Mouse (Mus musculus): ENCODE results near the gene Tmem56. TPM values are rescaled to one million over a fixed set of nuclear protein-coding genes. Genes with fewer than 3 reads are reported as not detected.
A peak's percentile ranks its signal among the peaks of the same experiment; 100 is the strongest.

Gene Tmem56
- 1 to 10 TPM; 5.7 to 6.4 TPM for total RNA-seq (2021)
- long read RNA-seq, experiment 1, full-length matches to known transcripts: 8 of 9 reads
- long read RNA-seq, experiment 1, partial matches to known transcripts: 0 of 9 reads
- long read RNA-seq, experiment 1, other reads (novel, unspliced or antisense): 1 of 9 reads
- long read RNA-seq, experiment 2, full-length matches to known transcripts: 7 of 11 reads
- long read RNA-seq, experiment 2, partial matches to known transcripts: 0 of 11 reads
- long read RNA-seq, experiment 2, other reads (novel, unspliced or antisense): 4 of 11 reads

DNA sequence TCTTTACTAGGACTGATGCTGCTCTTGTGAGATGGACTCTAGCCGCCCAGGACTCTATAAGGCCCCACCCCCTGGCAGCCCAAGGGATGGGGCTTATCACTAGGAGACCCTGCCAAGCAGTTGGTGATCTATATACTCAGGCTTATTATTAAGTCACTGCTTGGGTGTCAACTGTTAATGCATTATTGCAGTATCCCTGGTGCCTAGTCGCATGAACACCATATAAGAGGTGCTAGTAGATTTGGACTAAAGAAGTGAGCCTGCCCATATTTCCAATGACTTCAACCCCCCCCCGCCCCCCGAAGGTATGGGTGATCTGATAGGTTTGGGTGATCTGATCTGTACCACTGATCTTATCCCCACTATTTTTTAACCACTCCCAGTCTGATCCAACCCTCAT is at the start of gene Tmem56:
TSS of gene Tmem56 (minus strand) at position 101 of the 400 bp plus-strand sequence.
- no peak for DNase-seq

DNA sequence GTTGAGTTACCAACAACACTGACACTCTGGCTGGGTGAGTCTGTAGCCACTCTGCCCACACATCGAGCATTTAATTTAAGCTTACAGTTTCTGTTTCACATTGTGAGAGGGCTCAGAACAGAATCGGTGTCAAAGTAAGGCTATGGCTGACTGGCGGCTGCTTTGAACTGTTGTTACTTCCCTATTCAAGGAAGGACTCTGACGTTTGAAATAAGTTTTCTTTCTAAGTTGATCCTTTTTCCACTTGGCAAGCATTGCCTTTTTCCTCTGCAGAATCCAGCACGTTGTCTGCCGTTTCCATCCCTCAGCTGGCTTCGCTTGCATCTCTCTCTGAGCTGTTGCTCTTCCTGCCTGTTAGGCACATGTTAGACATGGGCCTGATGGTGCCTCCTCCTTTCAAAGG is 47.3 kb upstream of the Tmem56 start:
- no peak for DNase-seq

DNA sequence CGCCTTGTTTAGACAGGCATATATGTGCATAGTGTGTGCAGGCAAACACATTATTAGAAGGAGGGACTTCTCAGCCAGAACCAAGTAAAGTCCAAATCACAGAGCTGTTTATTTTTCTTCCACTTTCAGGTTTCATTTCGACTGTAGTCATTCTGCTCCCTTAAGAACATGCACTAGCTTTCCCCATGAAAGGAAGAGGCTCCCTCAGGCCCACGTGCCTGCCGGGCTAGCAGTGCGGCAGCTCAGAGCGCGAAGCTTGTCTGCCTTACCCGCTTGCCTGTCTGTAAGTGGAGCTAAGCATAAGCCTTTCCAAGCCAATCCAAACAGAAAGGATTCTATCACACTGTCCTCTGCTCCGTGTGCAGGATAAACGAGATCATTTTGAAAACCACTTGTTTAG is 46.7 kb upstream of the Tmem56 start:
- no peak for DNase-seq

DNA sequence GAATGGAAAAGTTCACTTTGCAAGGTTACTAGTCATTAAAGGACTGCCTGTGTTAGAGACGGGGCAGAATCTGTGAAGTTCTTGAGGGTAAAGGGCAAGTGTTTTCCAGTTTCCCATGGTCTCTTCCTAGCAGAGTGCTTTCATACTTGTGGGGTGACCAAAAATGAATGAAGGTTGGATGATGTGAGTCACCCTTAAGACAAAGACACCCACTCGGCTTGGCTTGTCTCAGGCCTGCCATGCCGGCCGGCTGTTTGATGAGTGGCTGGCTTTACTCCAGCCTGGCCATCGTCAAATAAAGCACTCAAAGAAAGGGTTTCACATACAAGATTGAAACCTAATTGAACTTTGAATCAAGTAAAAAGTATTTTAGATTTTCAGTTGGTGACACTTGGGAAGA is 44.5 kb upstream of the Tmem56 start:
- no peak for DNase-seq

DNA sequence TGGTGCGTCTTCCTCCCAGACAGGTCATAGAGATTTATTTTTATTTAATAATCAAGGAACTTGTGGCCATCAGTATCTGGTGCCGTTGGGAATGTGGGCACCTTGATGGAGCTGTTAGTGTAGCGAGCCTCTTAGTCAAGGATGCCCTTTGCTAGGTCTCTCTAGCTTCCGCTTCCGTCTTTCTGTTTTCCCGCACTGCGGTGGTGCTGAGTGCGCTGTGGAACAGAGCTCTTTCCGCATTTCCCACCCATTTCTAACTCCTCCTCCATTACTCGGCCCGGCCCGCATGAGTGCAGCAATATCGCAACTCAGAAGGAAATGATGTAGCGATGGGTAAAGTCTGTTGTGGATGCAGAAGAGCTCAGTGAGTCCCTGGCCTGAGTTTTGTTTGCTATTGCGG is 40.5 kb upstream of the Tmem56 start:
- DNase-seq: no peak

DNA sequence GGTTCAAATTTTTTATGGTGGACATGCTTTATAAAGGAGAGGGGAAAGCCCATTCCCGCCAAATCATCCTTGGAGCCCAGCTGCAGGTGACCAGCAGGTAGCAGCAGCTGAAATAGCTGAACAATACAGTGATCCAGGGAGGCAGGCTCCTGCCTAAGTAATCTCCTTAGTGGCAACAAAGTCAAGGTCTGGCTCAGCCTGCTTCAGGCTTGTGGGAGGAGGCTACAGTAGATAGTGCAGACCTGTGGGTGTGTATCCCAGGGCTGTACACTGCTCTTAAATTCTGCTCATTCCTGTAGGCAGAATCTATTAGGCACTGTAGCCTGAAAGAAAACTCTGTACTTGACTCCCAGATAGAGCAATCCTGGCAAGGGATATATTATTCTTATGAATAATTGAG is 38.0 kb upstream of the Tmem56 start:
- DNase-seq: no peak

DNA sequence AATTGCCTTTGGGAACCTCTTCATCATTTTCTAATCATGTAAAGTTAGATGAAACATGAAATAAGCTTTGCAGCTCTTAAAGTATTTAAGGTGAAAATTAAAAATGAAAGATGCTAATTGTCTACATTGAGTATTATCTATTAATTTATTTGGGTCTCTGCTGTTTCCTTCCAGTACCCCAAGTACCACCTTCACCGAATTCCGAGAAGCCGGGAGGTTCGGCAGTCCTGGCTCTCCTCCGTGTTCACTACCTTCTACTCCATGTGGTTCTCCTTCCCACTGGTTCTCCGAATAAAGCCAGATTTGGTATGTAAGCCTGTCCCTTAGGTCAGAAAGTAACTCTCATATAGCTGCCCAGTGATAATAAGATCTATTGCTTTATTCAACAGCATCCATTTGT is 37.0 kb upstream of the Tmem56 start:
- DNase-seq: no peak

DNA sequence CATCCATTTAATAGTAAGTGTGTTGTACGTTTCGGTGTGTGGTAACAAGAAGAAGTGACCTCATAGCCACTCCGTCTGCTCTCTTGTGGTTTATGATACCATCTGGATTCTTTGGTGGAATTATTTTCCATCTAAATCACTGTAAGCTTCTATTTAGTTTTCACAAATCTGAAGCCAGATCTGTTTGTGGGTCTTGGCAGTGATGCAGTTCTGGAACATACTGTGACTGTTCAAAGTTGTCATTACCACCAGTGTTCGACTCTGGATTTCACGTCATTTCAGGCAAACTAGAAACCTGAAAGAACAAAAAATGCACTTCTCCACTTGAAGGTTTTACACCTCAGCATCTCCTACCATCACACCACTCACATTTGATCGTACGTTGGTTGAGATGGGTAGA is 32.6 kb upstream of the Tmem56 start:
- no peak for DNase-seq

DNA sequence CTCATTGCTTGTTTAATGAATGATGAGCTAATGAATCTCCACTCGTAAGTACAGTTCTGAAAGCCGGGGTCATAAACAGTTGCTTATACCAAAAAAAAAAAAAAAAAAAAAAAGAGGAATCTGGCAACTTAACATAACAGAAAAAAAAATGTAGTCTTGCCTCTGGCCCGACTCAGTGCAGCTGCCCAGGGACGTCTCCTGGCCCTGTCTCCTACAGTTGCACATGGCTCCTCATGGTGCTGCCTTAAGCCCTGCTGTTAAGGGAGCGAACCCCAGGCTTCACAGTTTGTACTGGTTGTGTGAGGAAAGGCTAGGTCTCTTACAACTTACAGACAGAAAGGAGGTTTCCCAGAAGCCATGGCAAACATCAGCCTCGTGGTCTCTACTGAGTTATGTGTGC is 31.3 kb upstream of the Tmem56 start:
- DNase-seq: no peak

DNA sequence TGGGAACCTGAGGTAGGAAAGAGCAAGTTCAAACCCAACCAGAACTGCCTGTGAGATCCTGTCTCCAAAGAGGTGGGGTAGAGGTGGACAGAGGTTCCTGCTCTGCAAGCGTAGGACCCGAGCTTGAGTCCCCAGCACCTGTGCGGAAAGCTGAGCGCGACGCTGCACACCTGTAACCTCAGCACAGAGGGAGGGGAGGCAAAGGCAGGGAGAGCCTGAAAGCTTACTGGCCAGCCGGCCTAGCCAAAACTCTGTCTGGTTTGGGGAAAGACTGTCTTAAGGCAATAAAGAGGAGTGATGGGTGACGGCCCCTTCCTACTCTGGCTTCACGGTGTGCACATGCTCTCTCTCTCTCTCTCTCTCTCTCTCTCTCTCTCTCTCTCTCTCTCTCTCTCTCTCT is 30.1 kb upstream of the Tmem56 start:
- DNase-seq: no peak

DNA sequence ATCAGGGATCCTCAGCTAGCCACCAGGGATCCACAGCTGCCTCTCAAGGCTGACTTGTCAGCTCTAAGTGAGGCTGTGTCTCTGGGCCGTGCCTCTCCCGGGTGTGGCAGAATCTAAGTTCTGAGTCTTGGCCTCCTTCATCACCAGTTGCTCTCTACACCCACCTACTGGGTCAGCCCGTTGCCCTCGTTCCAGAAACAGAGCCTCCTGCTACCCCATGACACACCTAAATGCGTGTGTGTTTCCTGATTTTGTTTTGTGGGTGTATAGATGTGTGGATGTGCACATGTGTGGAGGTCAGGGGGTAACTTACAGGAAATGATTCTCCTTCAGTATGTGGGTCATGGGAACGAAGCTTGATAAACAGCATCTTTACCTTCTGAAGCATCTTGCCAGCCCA is 29.5 kb upstream of the Tmem56 start:
- DNase-seq: no peak

DNA sequence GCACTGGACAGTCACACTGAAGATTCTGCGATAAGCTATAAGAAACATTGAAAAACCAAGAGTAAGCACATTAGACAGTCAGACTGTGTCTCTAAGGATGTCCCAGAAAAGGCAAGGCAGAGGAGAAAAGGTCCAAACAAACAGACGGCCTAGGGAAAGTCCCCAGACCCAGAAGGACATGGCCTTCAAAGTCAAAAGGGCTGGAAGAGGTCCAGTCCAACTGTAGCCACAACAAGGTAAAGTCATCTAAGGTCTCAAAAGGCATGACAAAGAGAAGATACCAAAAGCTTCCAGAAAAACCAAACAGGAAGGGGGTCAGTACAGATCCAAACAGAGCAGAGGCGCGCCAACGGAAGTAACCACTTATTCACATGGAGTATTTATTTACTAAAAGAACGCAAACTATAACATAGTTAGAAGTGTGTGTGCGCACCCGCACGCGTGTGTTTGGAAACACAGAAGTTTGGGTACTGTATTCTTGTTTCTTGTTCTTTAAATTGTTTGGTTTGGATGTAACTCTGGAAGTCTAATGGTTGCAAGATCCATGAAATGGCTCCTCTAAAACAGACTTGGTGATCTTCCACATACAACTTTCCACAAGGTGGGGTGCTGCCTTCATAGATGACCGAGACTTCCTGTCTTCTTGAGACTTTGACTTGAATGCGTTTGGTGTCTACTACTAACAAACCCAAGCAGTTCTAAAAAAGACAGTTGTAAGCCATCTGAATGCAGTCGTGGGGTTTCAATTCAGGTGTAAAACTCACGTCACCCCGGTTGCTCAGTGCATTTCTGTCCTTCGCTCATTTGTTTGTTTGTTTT is 27.2 kb upstream of the Tmem56 start:
- no peak for DNase-seq

DNA sequence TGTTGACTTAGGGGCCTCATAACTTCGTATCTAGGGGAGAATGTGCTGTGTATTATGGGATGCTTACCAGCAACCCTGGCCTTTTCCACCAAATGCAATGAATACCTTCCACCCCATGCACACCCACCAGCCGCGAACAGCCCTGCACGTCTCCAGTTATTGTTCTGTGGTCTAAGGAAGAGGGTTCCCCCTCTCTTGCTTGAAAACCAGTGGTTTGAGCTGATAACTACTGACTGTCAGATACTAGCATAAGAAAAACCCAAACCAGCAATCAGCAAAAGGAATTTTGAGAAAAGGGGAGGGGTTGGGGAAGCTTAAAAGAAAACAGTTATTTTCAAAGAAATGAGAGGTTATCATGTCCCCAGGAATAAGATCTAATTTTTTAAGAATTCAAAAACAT is 26.5 kb upstream of the Tmem56 start:
- DNase-seq: no peak

DNA sequence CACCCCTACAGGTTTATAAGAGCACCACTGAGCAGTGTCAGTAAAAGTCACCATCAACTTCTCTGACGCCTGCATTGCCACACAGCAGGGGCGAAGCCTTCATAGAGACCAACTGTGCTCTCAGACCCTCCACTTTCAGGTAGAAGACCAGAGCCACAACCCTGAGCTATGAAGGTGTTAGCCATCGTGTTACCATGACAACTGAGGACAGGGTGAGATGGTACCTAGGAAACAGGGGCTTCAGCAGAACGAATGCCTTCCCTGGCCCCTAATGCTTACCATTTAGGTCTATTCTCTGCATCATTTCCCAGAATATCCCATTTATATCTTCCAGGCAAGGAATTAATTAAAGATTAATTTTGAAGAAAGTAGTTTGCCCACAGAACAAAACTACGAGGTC is 26.0 kb upstream of the Tmem56 start:
- DNase-seq: no peak

DNA sequence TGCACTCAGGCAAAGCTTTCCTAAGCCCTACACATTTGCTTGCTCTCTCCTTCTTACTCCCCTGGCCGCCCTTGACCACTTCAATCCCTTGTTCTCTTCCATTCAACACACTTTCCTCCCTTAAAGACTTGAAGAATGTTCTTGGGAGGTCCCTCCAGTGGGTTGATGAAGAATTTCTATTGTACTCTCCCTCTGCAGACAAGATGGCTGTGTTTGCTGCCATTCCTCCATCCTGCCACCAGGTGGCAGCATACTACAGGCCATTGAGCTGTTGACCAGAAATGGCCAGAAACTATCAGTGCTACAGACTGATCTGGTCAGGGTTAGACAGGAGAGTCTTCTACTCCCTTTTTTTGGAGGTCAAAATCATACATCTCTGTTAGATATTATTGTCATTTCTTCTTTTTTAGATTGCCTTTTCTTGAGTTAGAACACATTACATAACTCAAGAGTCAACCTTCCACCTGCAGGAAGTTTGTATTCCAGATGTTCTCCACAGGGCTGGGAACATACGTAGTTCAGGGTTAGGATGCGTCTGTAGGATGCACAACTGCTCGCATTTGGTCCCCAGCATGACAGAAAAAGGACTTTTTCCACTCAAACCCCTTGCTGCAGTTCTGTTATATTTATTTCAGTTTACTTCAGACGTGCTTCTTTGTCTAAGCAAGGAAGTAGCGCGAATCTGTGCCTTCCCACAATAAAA is 24.8 kb upstream of the Tmem56 start:
- peak; percentile 70 for DNase-seq

DNA sequence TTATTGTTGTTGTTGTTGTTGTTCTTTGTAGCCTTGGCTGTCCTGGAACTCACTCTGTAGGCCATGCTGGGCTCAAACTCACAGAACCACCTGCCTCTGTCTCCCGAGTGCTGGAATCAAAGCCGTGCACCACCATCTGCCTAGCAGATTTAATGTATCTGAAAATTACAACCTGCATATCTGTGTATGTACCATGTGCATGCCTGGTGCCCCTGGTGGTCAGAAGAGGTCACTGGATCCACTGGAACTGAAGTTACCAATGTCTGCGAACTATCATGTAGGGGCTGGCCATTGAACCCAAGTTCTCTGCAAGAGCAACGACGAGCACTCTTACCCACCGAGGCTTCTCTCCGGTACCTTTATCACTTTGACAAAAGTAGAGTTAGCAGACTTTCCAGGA is 23.7 kb upstream of the Tmem56 start:
- no peak for DNase-seq

DNA sequence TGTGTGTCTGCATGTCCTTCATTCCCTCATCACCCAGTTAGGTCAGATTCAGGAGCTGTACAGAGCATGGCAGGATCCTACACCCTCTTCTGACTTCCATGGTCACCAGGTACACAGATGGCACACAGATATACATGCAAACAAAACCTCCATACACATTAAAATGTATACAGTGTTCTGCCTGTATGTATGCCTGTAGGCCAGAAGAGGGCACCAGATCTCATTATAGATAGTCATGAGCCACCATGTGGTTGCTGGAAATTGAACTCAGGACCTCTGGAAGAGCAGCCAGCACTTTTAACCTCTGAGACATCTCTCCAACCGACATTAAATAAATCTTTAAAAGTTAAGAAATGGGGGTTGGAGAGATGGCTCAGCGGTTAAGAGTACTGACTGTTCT is 11.3 kb upstream of the Tmem56 start:
- DNase-seq: no peak

DNA sequence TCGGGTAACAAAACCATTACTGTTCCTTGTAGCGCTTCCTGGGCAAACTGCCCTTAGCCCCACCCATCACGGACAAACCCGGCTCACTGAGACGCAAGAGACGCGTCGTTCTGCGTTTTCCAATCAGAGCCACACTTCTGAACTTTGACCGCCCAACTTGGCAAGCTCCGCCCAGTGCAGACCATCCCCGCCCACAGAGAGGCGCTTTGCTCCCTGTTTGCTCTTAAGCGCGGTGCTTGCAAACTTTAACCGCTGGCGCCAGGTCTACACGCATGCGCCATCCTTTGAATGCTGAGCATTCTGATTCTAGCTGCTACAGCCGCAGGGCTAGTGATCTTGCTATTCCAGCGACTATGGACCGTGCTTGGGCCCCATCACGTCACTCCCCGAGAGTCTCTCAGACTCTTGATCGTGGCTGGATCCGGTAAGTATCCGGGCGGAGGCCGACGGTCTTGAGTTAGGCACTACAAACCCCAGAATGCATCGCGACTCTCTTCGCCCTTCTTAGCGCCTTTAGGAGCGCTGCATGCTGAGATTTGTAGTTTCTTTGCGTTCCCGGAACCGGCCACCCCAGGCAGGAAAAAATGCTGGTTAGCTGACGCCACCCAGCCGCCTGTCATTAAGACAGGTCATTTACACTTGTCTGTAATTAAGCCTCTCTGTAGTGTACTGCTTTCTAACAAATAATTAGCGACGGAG is 8.8 kb upstream of the Tmem56 start, which contains the start of gene Alg14:
TSS of gene Alg14 (plus strand) at position 214 of the 699 bp plus-strand sequence.
- peak; percentile 91 for DNase-seq

DNA sequence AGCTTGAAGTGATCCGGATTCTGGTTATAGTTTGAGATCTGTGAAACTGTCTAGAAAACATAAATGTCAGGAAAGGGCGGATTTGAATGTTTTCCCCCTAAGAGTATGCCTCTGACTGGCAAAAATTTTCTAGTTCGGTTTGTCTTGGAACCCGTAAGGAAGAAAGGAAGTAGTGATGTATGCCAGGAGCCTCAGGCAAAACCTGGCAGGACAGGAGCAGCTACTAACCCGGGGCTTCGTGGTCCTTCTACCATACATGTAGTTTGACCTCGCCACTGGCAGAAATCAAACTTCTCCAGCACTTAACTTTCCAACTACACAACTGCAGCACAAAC is 8.3 kb upstream of the Tmem56 start:
- no peak for DNase-seq

DNA sequence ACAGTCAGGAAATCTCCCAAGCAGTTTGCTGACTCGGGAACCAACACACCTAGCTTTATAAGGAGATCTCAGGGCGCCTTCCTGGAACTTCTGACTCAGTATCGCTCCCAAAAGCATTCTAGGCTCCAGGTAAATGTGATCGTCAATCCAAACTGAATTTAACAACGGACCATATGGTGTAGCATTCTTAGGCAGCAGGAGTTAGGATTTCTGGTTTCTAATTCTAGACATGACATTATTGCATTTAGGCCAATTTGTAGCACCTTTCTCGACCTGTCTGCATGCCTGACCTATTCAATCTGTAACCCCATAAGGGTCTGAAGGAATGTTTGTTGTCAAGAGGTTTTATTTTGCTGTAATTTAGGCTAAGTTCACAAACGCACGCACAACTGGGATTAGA is 7.8 kb upstream of the Tmem56 start:
- no peak for DNase-seq

DNA sequence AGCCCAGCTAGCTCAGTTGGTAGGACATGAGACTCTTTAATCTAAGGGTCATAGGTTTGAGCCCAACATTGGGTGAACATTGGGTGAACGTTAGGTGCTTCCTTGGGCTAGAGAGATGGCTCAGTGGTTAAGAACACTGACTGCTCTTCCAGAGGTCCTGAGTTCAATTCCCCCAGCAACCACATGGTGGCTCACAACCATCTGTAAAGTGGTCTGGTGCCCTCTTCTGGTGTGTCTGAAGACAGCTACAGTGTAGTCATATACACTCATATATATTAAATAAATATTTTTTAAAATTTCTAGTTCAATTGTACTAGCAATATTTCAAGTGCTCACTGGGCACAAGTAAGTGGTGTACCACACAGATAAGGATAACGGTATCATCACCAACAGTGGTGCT is 4.3 kb upstream of the Tmem56 start:
- no peak for DNase-seq

DNA sequence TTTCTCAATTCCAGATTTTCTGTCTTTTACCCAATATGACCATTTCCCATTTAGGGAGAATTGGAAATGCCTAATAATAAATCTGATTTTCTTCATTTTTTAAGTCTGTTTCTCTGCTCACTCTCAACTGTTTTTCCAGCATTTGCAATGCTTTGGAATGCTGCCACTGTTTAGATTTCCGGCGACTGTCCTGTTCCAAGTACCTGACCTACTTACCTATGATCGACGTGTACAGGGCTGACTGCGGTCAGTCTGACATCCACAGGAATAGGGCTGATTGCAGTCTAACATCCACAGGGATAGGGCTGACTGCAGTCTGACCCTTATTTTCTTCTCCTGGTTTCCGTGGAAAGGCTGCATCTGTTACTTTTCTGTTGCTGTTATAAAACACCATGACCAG is 2.3 kb upstream of the Tmem56 start:
- no peak for DNase-seq

DNA sequence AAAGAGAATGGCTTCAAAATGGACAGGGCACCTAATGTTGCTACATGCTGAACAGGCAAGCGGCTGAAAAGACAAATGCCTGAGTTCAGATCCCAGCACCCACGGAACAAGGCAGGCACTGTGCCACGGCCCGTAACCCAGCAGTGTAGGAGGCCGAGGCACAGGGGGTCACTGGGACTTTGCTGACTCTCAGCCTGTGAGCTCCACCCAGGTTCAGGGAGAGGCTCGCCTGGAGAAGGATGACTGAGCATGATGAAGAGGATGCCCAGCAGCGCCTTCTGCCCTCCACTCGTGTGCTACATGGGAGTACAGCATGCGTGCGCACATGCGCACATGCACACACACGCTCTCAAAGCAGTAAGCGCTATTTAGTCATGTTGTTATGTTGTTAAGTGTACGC is 3.2 kb downstream of the Tmem56 start:
- no peak for DNase-seq

Data from gastrocnemius, postnatal 10 days (tissue).